Mouse (Mus musculus) splenic B cell, adult 2 months (primary cell): Measurements from ENCODE around the gene Creb3l1.
A peak's percentile ranks its signal among the peaks of the same experiment; 100 is the strongest.

Experiments used
- DNase-seq: peaks from one replicate; pipeline ENCODE4 v3.0.0-alpha.2; 2011; ENCODE audit warnings: low read depth, low spot score
- H3K27me3 ChIP-seq: 2 replicates; pipeline ENCODE4 v1.6.1; 2012; ENCODE audit warnings: mild to moderate bottlenecking, low read length, moderate library complexity, mixed read lengths; ENCODE audit not compliant: control insufficient read depth, poor library complexity, insufficient read depth, severe bottlenecking
- H3K36me3 ChIP-seq: 2 replicates; pipeline ENCODE4 v1.6.1; 2012; ENCODE audit warnings: mild to moderate bottlenecking, low read length, moderate library complexity, mixed read lengths; ENCODE audit not compliant: control insufficient read depth, poor library complexity, insufficient read depth, severe bottlenecking

Gene Creb3l1

DNA sequence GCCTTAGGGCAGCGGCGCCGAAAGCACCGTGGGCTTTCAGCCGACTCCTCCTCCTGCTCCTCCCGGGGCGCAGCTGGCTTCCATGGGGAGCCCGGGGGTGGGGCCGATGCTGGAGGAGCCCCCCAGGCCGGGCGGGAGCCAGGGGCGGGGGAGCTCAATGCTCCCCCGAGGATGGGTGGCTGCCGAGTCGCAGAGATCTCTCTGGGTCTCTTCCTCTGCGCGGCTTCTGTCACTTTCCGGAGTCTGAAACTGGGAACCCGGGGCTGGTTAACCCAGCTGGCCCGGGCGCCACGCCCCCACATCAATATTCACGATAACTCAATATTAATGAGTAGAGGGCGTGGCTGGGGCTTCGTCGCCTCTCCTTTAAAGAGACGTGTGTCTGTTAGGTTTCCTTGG, at the start of gene Creb3l1:
Gene Creb3l1, minus strand, starts transcription at position 229 of the 399 bp plus-strand sequence.
- peak; percentile 33 for DNase-seq
- H3K27me3 ChIP-seq = no peaks in the 10 kb centered on the region
- no peaks in the 10 kb centered on the region for H3K36me3 ChIP-seq

DNA sequence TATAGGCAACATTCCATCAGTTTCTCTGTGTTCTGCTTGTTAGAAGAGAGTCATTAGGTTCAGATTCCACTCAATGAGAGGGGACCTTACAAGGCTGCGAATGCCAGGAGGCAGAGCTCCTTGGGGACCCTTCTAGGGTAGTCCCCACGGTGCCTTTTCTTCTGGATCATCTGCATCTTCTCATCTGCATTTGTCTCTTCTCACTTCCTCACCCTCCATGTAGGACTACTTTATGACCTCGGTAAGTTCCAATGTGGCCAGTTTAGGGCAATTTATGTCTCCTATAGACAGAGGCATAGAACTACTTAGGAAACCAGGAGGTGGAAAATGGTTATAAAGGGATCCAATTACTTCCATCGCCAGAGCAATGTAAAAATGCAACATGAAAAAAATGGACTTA, 46.8 kb upstream of the Creb3l1 start:
- H3K36me3 ChIP-seq = no peaks in the 10 kb centered on the region
- no peaks in the 10 kb centered on the region for H3K27me3 ChIP-seq
- DNase-seq = no peak

DNA sequence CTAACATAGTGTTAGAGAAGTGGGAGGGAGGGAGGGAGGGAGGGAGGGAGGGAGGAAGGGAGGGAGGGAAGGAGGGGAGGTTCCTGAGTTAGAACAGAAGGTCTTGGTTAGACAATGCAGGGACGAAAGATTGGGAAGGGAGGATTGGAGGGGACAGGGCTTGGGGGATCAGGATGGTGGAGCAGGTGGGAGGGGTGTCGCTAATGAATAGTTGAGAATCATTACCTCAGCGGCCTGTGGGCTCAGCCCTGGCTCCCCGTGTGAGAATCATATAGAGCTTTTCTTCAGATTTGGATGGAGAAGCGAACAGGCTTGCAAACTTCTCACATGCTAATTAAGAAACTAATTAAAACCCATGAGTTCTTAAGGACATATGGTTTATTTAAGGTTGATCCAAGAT, 45.3 kb upstream of the Creb3l1 start:
- Histone ChIP-seq H3K27me3 (no peaks in the 10 kb centered on the region), H3K36me3 (no peaks in the 10 kb centered on the region)
- DNase-seq = no peak

DNA sequence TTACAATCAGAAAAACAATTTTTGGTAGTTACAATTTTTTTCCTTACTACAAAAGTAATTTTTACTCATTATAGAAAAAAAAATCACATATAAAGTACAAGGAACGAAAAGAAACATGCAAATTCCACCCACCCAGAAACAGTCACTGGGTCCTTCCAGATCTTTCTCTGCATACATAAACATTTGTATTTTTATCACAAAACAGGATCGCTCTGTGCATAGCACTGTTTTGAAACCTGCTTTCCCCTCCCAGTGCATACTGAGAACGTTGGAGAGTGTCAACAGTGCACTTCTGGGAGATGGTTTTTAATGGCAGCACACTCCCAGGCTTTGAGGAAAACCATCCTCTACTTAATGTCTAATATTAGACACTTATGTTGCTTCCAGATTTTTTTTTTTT, 43.3 kb upstream of the Creb3l1 start:
- DNase-seq = no peak
- no peaks in the 10 kb centered on the region for H3K27me3 ChIP-seq
- no peaks in the 10 kb centered on the region for H3K36me3 ChIP-seq

DNA sequence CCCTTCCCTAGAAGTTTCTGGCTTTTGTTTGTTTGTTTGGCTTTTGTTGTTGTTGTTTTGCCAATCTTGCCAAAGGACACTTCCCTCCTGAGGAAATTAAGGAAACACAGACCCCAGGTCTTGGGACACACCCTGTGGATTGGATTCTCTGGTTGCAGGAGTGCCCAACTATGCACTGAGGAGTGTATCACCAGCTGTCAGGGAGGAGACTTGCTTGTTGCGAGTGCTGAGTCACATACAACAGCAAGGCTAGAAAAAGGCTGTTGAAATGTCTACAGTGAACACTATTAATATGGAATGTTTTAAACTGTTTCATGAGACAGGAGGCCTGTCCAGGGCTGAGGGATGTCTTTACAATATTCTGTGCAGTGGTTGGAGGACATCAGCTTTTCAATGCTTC, 42.6 kb upstream of the Creb3l1 start:
- Histone ChIP-seq H3K27me3 (no peaks in the 10 kb centered on the region), H3K36me3 (no peaks in the 10 kb centered on the region)
- DNase-seq = no peak

DNA sequence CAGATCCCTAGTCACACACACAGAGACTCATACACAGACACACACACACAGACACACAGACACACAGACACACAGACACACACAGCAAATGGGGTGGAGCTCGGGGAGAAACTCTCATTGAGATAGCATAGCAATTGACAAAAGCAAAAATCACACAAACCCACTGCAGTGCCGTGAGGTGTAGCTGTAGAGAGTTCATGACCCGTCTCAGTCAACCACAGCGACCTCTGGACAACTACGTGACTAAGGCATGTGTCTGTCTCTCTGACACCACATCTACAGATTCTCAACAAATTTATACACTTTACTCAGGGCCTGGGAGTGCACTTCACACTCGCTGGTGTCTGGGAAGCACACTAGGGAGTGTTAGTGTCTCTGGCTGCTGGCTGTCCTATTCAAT, 41.6 kb upstream of the Creb3l1 start:
- no peaks in the 10 kb centered on the region for H3K36me3 ChIP-seq
- no peaks in the 10 kb centered on the region for H3K27me3 ChIP-seq
- no peak for DNase-seq

DNA sequence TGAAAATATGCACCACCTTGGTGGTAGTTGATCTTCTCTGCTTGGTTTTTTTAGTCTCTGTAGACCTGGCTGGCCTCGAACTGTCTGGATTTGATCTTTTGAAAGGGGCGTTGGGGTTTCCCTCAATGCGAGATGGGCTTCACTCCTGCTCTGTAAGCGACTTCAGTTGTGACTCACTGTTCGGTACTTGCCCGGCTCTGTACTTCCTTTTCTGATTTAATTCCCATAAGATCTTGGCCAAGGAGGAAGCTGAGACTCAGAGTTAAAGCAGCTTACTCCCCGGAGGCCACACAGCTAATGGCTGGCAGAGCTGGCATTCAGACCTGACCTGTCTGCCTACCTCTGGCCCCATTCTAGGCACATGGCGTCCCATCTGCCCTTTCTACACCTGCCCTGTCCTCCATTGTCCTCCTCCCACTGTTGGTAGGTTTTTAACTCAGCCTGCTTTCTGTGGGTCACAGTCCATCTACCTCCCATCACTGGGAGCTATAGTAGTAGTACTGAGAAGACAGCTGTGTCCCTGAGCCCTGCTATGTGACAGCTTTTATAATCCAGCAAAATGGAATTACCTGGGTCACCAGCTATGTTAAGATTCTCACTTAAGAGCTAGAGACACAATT, 41.1 kb upstream of the Creb3l1 start:
- H3K36me3 ChIP-seq = no peaks in the 10 kb centered on the region
- H3K27me3 ChIP-seq = peaks cover 1% of the 10 kb centered on the region; the same call in 1 of the 2 replicates
- no peak for DNase-seq

DNA sequence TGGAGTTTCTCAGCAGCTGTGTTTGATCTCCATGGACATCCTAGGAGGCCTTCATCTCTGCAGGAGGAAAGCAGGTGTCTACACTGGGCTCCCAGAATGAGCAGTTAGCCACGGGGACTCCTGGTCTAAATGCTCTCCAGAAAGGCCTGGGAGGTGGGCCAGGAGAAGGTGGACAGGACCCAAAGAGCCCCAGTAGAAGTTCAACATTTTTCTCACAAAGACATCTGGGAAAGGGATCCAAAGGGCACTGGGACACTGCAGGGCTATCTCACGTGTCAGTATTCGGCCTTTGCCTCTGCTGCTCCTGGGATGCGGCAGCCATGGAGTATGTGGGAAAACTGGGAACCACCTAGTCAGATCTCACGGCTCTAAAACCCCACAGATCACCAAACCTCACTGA, 38.8 kb upstream of the Creb3l1 start:
- H3K27me3 ChIP-seq = peaks cover 1% of the 10 kb centered on the region
- DNase-seq = no peak
- H3K36me3 ChIP-seq = no peaks in the 10 kb centered on the region

DNA sequence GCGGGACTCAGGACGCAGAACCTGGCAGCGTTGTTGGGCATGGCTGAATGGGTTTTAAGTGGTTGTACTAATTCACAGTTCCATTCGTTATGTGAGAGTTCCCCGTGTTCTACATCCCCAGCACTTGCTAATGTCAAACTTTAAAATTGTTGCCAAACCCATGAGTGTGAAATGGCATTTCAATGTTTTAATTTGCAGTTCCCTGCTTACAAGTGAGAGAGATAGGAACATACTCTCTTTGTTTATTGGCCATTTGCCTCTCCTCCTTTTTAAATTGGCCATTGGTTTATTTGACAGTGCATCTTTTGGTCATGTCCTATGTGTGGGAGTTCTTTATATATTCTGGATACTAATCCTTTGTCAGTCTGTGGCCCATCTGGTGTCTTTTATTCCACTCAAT, 37.0 kb upstream of the Creb3l1 start:
- peaks cover 1% of the 10 kb centered on the region for H3K27me3 ChIP-seq
- no peak for DNase-seq
- H3K36me3 ChIP-seq = no peaks in the 10 kb centered on the region

DNA sequence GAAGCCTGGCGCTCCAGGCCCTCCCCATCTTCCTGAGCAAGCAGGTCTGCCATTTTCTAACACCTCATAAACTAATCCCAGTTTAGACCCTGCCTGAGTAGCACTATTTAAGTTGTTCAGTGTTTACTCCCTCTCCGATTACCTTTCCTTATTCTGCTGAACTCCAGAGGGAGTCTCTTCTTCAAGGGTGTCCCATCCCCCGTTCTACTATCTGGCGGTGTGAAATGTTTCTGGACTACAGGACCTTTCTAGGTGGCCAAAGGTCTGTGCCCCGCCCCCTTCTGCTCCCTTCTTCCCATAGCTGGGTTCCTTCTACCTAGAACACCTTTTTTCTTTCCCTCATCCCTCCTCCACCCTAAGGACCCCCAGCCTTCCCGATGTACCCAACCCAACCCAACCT, 36.0 kb upstream of the Creb3l1 start:
- no peak for DNase-seq
- no peaks in the 10 kb centered on the region for H3K36me3 ChIP-seq
- H3K27me3 ChIP-seq = peaks cover 3% of the 10 kb centered on the region

DNA sequence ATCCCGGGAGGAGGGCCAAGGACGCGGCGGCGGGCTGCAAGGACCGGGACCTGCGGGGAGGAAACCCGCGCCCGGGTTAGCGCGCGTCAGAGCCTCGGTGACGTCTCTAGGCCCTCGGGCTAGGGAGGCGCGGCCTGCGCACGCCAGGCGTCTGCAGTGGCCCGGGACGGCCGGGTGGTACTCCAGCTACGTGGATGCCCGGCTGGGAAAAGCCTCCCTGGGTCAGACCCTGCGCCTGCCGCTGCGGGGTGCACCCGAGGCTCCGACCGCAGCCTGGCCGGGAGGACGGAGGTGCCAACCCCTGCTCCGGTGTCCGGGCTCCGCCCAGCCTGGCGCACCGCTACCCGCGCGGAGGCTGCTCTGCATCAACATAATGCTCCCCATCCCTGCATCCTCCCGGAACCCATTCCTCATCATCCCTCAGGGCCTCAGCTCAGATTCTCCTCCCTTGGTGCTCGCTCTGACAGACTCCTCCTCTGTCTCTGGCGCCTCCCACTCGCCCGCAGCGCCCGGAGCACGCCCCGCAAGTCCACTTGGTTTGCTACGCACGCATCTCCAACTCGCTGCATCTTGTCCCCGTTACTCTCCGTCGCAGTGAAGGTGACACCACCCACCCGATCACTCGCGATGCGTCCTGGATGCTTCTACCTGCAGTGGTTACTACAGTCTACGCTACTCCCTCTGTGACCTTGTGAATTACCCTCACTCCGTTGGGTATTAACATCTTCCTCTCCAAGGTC, 35.3 kb upstream of the Creb3l1 start:
- peaks cover 3% of the 10 kb centered on the region for H3K27me3 ChIP-seq
- DNase-seq = peak; percentile 43

DNA sequence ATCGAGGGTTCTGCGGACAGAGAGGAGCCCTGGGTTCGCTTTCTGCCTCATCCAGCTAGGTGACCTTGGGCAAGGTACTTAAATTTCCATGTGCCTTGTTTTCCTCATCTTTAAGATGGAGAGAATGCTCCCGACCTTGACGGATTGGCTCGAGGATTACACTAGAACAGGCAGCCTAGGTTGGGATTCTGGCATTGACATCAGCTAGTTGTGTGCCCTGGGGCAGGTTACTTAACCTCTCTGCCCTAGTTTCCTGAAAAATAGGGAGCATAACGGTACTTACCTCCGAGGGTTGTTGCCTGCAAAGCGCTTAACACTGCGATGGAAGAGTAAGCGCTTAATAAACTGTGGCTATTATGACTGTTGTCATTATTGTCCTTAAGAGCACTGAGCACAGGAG, 34.6 kb upstream of the Creb3l1 start:
- H3K36me3 ChIP-seq = no peaks in the 10 kb centered on the region
- DNase-seq = no peak

More for the DNA sequence above, 35.3 kb upstream of the Creb3l1 start:
- H3K36me3 ChIP-seq = no peaks in the 10 kb centered on the region

DNA sequence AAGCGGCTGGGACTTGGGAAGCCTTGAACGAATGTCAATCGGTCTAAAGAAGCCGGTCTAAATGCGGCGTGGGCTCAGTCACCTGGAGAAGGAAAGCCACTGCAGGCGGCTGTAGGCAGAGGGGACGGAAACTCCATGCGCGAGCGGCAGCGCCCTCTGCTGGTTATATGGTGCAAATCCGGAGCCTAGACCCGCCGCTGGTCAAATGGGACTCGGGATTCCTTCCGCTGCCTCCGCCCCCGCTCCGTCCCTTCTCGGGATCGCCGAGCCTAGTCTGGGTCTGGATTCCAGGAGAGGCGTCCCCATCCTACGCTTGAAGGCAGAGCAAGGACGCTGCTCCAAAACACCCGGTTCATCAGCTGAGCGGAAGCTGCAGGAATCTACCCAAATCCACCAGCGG, 34.2 kb upstream of the Creb3l1 start:
- H3K27me3 ChIP-seq = peaks cover 3% of the 10 kb centered on the region
- peak; percentile 84 for DNase-seq
- H3K36me3 ChIP-seq = no peaks in the 10 kb centered on the region

More for the DNA sequence above, 34.6 kb upstream of the Creb3l1 start:
- H3K27me3 ChIP-seq = peaks cover 3% of the 10 kb centered on the region

DNA sequence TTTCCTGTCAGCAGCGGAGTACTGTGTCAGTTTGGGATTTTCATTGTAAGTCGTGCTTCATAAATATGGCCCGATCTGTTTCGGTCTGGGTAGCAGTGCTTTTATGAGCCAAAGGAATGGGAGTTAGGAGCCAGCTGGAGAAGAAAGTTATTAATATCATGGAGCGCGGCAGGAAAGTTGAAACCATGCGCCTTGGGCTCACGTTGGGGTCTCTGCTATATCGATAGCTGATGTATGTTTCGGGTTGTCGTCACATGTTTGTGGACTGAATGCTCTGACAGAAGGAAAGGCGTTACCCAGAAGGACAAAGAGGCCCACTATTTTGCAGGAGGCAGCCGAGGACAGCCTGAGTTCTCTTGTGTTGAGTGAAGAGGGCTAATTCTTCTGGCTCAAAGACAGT, 32.5 kb upstream of the Creb3l1 start:
- H3K27me3 ChIP-seq = peaks cover 3% of the 10 kb centered on the region
- no peak for DNase-seq

DNA sequence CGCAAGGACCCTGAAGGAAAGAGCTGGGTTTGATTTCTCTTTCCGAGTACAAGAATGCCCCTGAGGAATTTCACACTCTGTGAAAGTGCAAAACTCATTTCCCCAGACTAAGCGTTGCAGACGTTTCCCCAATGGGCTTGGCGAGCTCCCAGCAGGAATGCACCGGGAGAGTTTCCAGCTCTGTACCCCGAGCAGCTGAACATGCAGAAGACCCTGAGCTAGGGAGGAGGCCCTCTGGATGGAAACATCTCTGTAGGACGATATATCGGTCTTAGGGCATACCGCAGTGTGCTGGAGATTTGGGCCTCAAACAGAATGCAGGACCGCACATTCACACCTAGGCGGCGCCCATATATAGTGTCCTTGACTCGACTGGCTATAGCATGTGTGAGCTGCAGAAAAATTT, 31.5 kb upstream of the Creb3l1 start:
- H3K36me3 ChIP-seq = no peaks in the 10 kb centered on the region
- H3K27me3 ChIP-seq = peaks cover 3% of the 10 kb centered on the region
- DNase-seq = peak; percentile 63

More for the DNA sequence above, 32.5 kb upstream of the Creb3l1 start:
- H3K36me3 ChIP-seq = no peaks in the 10 kb centered on the region
